Mouse (Mus musculus) megakaryocyte, embryonic 14.5 days (primary cell): ENCODE results near the gene Epo.

ENCODE experiments used
- FLI1 ChIP-seq: IDR thresholded peaks from 2 replicates; pipeline ENCODE4 v1.6.1; 2012; ENCODE audit warnings: low read length, inconsistent platforms, mixed read lengths
- GATA1 ChIP-seq: IDR thresholded peaks from 3 replicates; pipeline ENCODE4 v1.6.1; 2012; ENCODE audit warnings: mixed read lengths, low read length, inconsistent platforms, borderline replicate concordance

- TF ChIP-seq FLI1 (no peak), GATA1 (no peak)
Measured at GRCm38 (mm10) chr5:137561556-137561955, 28.5 kb upstream of the Epo start.
